Mouse (Mus musculus) midbrain, embryonic 15.5 days (tissue): ENCODE measurements around the gene Gm20517. TPM values are rescaled to one million over a fixed set of nuclear protein-coding genes. Genes with fewer than 3 reads are reported as not detected.

ENCODE experiments used
- ATAC-seq: fragments of 200-750 bp; cut with Nextera tagmentation; replicated peaks from 2 replicates; pipeline ENCODE4 v1.8.0; 2017; ENCODE audit warnings: moderate TSS enrichment
- H3K27ac ChIP-seq: fragments of 300-500 bp; sonication (generic); 2 replicates; pipeline ENCODE4 v1.5.1; 2015; ENCODE audit warnings: mild to moderate bottlenecking, inconsistent platforms
- H3K27me3 ChIP-seq: fragments of 300-500 bp; sonication (generic); replicated peaks from 2 replicates; pipeline ENCODE4 v1.6.1; 2015; ENCODE audit warnings: inconsistent platforms
- H3K36me3 ChIP-seq: fragments of 300-500 bp; sonication (generic); replicated peaks from 2 replicates; pipeline ENCODE4 v1.6.1; 2015; ENCODE audit warnings: inconsistent platforms
- H3K4me1 ChIP-seq: fragments of 300-500 bp; sonication (generic); 2 replicates; pipeline ENCODE4 v1.6.1; 2015; ENCODE audit warnings: inconsistent platforms
- H3K4me2 ChIP-seq: fragments of 300-500 bp; sonication (generic); 2 replicates; pipeline ENCODE4 v1.6.1; 2015; ENCODE audit warnings: inconsistent platforms, mild to moderate bottlenecking, moderate library complexity
- H3K4me3 ChIP-seq: fragments of 300-500 bp; sonication (generic); 2 replicates; pipeline ENCODE4 v1.5.1; 2015; ENCODE audit warnings: mild to moderate bottlenecking, inconsistent platforms
- H3K9ac ChIP-seq: fragments of 300-500 bp; sonication (generic); 2 replicates; pipeline ENCODE4 v1.6.1; 2015; ENCODE audit warnings: mild to moderate bottlenecking, inconsistent platforms
- H3K9me3 ChIP-seq: fragments of 300-500 bp; sonication (generic); 2 replicates; pipeline ENCODE4 v1.6.1; 2016; ENCODE audit warnings: inconsistent platforms
- WGBS: fragments of 180-500 bp; shearing (Covaris S2); methylation state at CpG from one replicate; pipeline ENCODE4 v1.1.7; 2015; ENCODE audit warnings: mixed read lengths; 5-methylcytosine and 5-hydroxymethylcytosine counted together
- polyA plus RNA-seq: library from polyadenylated mRNA; unstranded; fragments of >200 nt; fragmentation: Nextera tagmentation; extraction: Ambion mirVana; gene quantifications from 2 replicates; pipeline ENCODE4 v1.2.1, GENCODE M21; 2015

Gm20517 gene
- polyA plus RNA-seq, 1 experiment from 2014 or later, result 2.9 TPM

- Histone ChIP-seq H3K9me3 (no peaks in the 10 kb centered on the region), H3K27ac (no peak overlapping the region), H3K36me3 (no peaks in the 10 kb centered on the region), H3K4me2 (no peak overlapping the region), H3K9ac (no peak overlapping the region), H3K4me3 (no peak overlapping the region), H3K4me1 (peaks cover 4% of the 10 kb centered on the region; the same call in 1 of the 2 replicates), H3K27me3 (no peaks in the 10 kb centered on the region)
- ATAC-seq, result no peak
- WGBS, result 84% methylated on average over 8 of the region's 8 CpGs
Measured at GRCm38 (mm10) chr17:47588517-47588916, 22.9 kb upstream of the Gm20517 start.

GRCm38 (mm10) chr17:47591073-47591472, 20.3 kb upstream of the Gm20517 start:
- H3K36me3 ChIP-seq, result no peaks in the 10 kb centered on the region
- WGBS, result 88% methylated on average over 3 of the region's 3 CpGs
- H3K9me3 ChIP-seq, result no peaks in the 10 kb centered on the region
- H3K9ac ChIP-seq, result no peak overlapping the region
- no peak for ATAC-seq
- no peaks in the 10 kb centered on the region for H3K27me3 ChIP-seq
- H3K27ac ChIP-seq, result no peak overlapping the region
- no peak overlapping the region for H3K4me2 ChIP-seq
- H3K4me3 ChIP-seq, result no peak overlapping the region
- H3K4me1 ChIP-seq, result peaks cover 26% of the 10 kb centered on the region

GRCm38 (mm10) chr17:47593215-47593853, 18.1 kb upstream of the Gm20517 start:
- peak overlapping the region; percentile 74 for H3K4me3 ChIP-seq
- no peaks in the 10 kb centered on the region for H3K36me3 ChIP-seq
- H3K4me2 ChIP-seq, result peak overlapping the region; percentile 98
- ATAC-seq, result peak; percentile 91
- under 1% methylated on average over 58 of the region's 63 CpGs for WGBS
- peaks cover 43% of the 10 kb centered on the region for H3K4me1 ChIP-seq
- peak overlapping the region; percentile 76 for H3K27ac ChIP-seq
- H3K9me3 ChIP-seq, result no peaks in the 10 kb centered on the region
- no peaks in the 10 kb centered on the region for H3K27me3 ChIP-seq
- H3K9ac ChIP-seq, result peak overlapping the region; percentile 69

- H3K27me3 ChIP-seq, result no peaks in the 10 kb centered on the region
- peak; percentile 21; the same call in 1 of the 2 replicates for ATAC-seq
- H3K4me2 ChIP-seq, result peak overlapping the region; percentile 98
- peaks cover 43% of the 10 kb centered on the region for H3K4me1 ChIP-seq
- peak overlapping the region; percentile 74 for H3K4me3 ChIP-seq
- H3K27ac ChIP-seq, result peak overlapping the region; percentile 76
- H3K9me3 ChIP-seq, result no peaks in the 10 kb centered on the region
- no peaks in the 10 kb centered on the region for H3K36me3 ChIP-seq
- WGBS, result 0% methylated on average over 13 of the region's 13 CpGs
- H3K9ac ChIP-seq, result peak overlapping the region; percentile 69
Measured at GRCm38 (mm10) chr17:47593854-47594182, 17.6 kb upstream of the Gm20517 start.

GRCm38 (mm10) chr17:47594183-47594968, 17.0 kb upstream of the Gm20517 start:
- no peaks in the 10 kb centered on the region for H3K9me3 ChIP-seq
- ATAC-seq, result 0 out of 2 replicates have a peak, but pooled peaks have one; percentile 1
- under 1% methylated on average over 43 of the region's 43 CpGs for WGBS
- 0 out of 2 replicates have a peak, but pooled peaks cover under 1% of the 10 kb centered on the region for H3K36me3 ChIP-seq
- peak overlapping the region; percentile 76 for H3K27ac ChIP-seq
- peaks cover 43% of the 10 kb centered on the region for H3K4me1 ChIP-seq
- peak overlapping the region; percentile 74 for H3K4me3 ChIP-seq
- H3K27me3 ChIP-seq, result no peaks in the 10 kb centered on the region
- peak overlapping the region; percentile 98 for H3K4me2 ChIP-seq
- peak overlapping the region; percentile 69 for H3K9ac ChIP-seq

- 0% methylated on average over 8 of the region's 9 CpGs for WGBS
- Histone ChIP-seq H3K4me2 (peak overlapping the region; percentile 98), H3K4me1 (peaks cover 43% of the 10 kb centered on the region), H3K9me3 (no peaks in the 10 kb centered on the region), H3K36me3 (0 out of 2 replicates have a peak, but pooled peaks cover 2% of the 10 kb centered on the region), H3K27me3 (no peaks in the 10 kb centered on the region), H3K4me3 (peak overlapping the region; percentile 74), H3K9ac (0 out of 2 replicates have a peak overlapping the region, but pooled peaks have one; percentile 1), H3K27ac (peak overlapping the region; percentile 76)
- ATAC-seq, result no peak
Measured at GRCm38 (mm10) chr17:47594969-47595247, 16.5 kb upstream of the Gm20517 start.

- peak overlapping the region; percentile 74 for H3K4me3 ChIP-seq
- WGBS, result 3% methylated on average over 21 of the region's 21 CpGs
- peak overlapping the region; percentile 76 for H3K27ac ChIP-seq
- peak overlapping the region; percentile 5; the same call in 1 of the 2 replicates for H3K9ac ChIP-seq
- H3K9me3 ChIP-seq, result no peaks in the 10 kb centered on the region
- H3K27me3 ChIP-seq, result no peaks in the 10 kb centered on the region
- peak overlapping the region; percentile 98 for H3K4me2 ChIP-seq
- peak; percentile 14; the same call in 1 of the 2 replicates for ATAC-seq
- H3K36me3 ChIP-seq, result 0 out of 2 replicates have a peak, but pooled peaks cover 2% of the 10 kb centered on the region
- peaks cover 43% of the 10 kb centered on the region for H3K4me1 ChIP-seq
Measured at GRCm38 (mm10) chr17:47595248-47596161, 15.9 kb upstream of the Gm20517 start.

- ATAC-seq, result no peak
- no peaks in the 10 kb centered on the region for H3K9me3 ChIP-seq
- H3K4me1 ChIP-seq, result peaks cover 43% of the 10 kb centered on the region
- H3K27me3 ChIP-seq, result no peaks in the 10 kb centered on the region
- H3K4me3 ChIP-seq, result 0 out of 2 replicates have a peak overlapping the region, but pooled peaks have one; percentile 74
- WGBS, result 22% methylated on average over 6 of the region's 6 CpGs
- H3K4me2 ChIP-seq, result peak overlapping the region; percentile 98
- H3K9ac ChIP-seq, result peak overlapping the region; percentile 5; the same call in 1 of the 2 replicates
- peak overlapping the region; percentile 76 for H3K27ac ChIP-seq
- H3K36me3 ChIP-seq, result peaks cover 8% of the 10 kb centered on the region
Measured at GRCm38 (mm10) chr17:47596162-47596838, 15.1 kb upstream of the Gm20517 start.

GRCm38 (mm10) chr17:47596839-47597164, 14.6 kb upstream of the Gm20517 start:
- no peaks in the 10 kb centered on the region for H3K27me3 ChIP-seq
- H3K36me3 ChIP-seq, result peaks cover 13% of the 10 kb centered on the region
- H3K4me3 ChIP-seq, result no peak overlapping the region
- 38% methylated on average over 5 of the region's 5 CpGs for WGBS
- no peaks in the 10 kb centered on the region for H3K9me3 ChIP-seq
- peak overlapping the region; percentile 76; the same call in 1 of the 2 replicates for H3K27ac ChIP-seq
- no peak for ATAC-seq
- no peak overlapping the region for H3K9ac ChIP-seq
- peaks cover 43% of the 10 kb centered on the region for H3K4me1 ChIP-seq
- H3K4me2 ChIP-seq, result peak overlapping the region; percentile 98

- 0 out of 2 replicates have a peak overlapping the region, but pooled peaks have one; percentile 76 for H3K27ac ChIP-seq
- WGBS, result 51% methylated on average over 13 of the region's 13 CpGs
- no peak overlapping the region for H3K4me3 ChIP-seq
- no peak for ATAC-seq
- H3K4me2 ChIP-seq, result peak overlapping the region; percentile 98; the same call in 1 of the 2 replicates
- H3K9me3 ChIP-seq, result no peaks in the 10 kb centered on the region
- no peaks in the 10 kb centered on the region for H3K27me3 ChIP-seq
- peaks cover 43% of the 10 kb centered on the region for H3K4me1 ChIP-seq
- H3K36me3 ChIP-seq, result peaks cover 17% of the 10 kb centered on the region
- H3K9ac ChIP-seq, result no peak overlapping the region
Measured at GRCm38 (mm10) chr17:47597261-47597660, 14.1 kb upstream of the Gm20517 start.

GRCm38 (mm10) chr17:47597838-47598579, 13.4 kb upstream of the Gm20517 start:
- peaks cover 23% of the 10 kb centered on the region for H3K36me3 ChIP-seq
- no peak overlapping the region for H3K9ac ChIP-seq
- WGBS, result 23% methylated on average over 10 of the region's 10 CpGs
- no peak overlapping the region for H3K4me2 ChIP-seq
- H3K27ac ChIP-seq, result no peak overlapping the region
- ATAC-seq, result no peak
- no peaks in the 10 kb centered on the region for H3K27me3 ChIP-seq
- no peaks in the 10 kb centered on the region for H3K9me3 ChIP-seq
- no peak overlapping the region for H3K4me3 ChIP-seq
- peaks cover 41% of the 10 kb centered on the region for H3K4me1 ChIP-seq
